Mouse (Mus musculus): ENCODE data around the gene Kdelc2. TPM values are rescaled to one million over a fixed set of nuclear protein-coding genes. Genes with fewer than 3 reads are reported as not detected.

Kdelc2 gene
- polyA plus RNA-seq, 1 experiment: 2.3 TPM

DNA sequence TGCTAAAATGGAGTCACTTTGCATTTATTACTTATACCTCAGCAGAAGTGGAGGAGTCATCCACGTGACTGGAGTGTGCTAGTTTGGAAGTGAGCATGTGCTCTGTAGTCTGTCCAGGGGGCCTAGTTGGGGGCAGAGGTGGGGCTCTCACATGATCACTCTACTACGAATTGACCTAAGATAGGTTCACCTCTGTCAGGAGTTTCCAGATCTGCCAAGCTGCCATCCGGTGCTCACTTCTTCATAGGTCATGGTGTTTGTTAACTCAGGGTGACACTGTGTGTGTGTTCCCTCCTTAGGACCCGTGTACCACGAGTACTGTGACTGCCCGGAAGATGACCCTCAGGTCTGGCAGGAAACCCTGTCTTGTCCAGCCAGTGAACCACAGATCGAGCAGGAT, 6.3 kb downstream of the Kdelc2 start:
- Histone ChIP-seq H3K27ac (ENCODE audit: control insufficient read depth, insufficient read depth, low read depth, low read length, poor library complexity) (no peak overlapping the region), H3K4me3 (replicated peaks; ENCODE audit: control insufficient read depth, low read depth, low read length) (no peak overlapping the region), H3K4me1 (ENCODE audit: control insufficient read depth, insufficient read depth, low read length) (no peaks in the 10 kb centered on the region; the same call in none of the 2 replicates)
- TF ChIP-seq POLR2A (IDR thresholded peaks at IDR 0.05; ENCODE audit: borderline replicate concordance, control insufficient read depth, low read depth, low read length) (no peak), CTCF (IDR thresholded peaks at IDR 0.05; ENCODE audit: control insufficient read depth, insufficient read depth, low read length) (no peak)
- 47% methylated on average over 7 of the region's 7 CpGs for WGBS

- TF ChIP-seq CTCF (IDR thresholded peaks at IDR 0.05; ENCODE audit: control insufficient read depth, insufficient read depth, low read length): no peak
- TF ChIP-seq POLR2A (IDR thresholded peaks at IDR 0.05; ENCODE audit: borderline replicate concordance, control insufficient read depth, low read depth, low read length): no peak
- no peaks in the 10 kb centered on the region; the same call in 1 of the 2 replicates for H3K4me1 ChIP-seq (ENCODE audit: control insufficient read depth, insufficient read depth, low read length)
- 44% methylated on average over 13 of the region's 13 CpGs for WGBS
- no peak overlapping the region for H3K4me3 ChIP-seq (replicated peaks; ENCODE audit: control insufficient read depth, low read depth, low read length)
- no peak overlapping the region for H3K27ac ChIP-seq (ENCODE audit: control insufficient read depth, insufficient read depth, low read depth, low read length, poor library complexity)
Observed at GRCm38 (mm10) chr9:53397685-53398387, 14.0 kb downstream of the Kdelc2 start.

DNA sequence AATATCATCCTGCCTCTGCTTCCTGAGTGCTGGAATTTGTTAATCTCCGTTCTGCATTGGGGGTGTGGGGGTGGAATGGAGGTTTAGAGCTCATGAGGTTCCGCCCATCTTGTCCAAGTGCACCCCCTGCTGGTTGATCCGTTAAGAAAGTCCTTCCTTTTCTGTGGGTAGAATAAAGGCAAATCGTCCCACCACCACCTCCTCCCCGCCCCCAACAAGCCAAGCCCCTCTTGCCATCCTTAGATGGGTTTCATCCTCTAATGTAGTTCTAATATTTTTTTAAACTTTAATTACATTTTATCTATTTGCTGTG, 14.5 kb downstream of the Kdelc2 start:
- Histone ChIP-seq H3K4me1 (ENCODE audit: control insufficient read depth, insufficient read depth, low read length) (no peaks in the 10 kb centered on the region; the same call in 1 of the 2 replicates), H3K4me3 (replicated peaks; ENCODE audit: control insufficient read depth, low read depth, low read length) (no peak overlapping the region), H3K27ac (ENCODE audit: control insufficient read depth, insufficient read depth, low read depth, low read length, poor library complexity) (no peak overlapping the region)
- 2% methylated on average over 5 of the region's 5 CpGs for WGBS
- TF ChIP-seq CTCF (IDR thresholded peaks at IDR 0.05; ENCODE audit: control insufficient read depth, insufficient read depth, low read length) (peak; percentile 75), POLR2A (IDR thresholded peaks at IDR 0.05; ENCODE audit: borderline replicate concordance, control insufficient read depth, low read depth, low read length) (no peak)

DNA sequence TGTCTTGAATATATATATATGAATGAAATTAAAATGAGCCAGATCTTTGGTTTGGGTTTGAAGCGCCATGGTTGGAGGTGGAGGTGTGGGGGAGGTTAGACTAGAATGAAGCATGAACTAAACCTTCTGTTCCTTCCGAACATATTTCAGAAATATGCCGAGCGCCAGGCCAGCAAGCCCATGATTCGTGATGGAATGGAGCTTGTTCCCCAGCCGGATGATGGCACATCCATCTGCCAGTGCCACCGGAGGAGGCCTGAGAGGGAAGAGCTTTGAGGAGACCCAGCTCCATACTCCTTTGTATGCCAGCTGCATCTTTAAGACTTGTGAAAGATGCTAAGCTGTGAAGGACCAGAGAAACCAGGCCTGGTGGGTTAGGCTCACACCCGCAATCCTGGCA, 15.7 kb downstream of the Kdelc2 start:
- 89% methylated on average over 8 of the region's 8 CpGs for WGBS
- H3K27ac ChIP-seq (ENCODE audit: control insufficient read depth, insufficient read depth, low read depth, low read length, poor library complexity): no peak overlapping the region
- no peaks in the 10 kb centered on the region; the same call in 1 of the 2 replicates for H3K4me1 ChIP-seq (ENCODE audit: control insufficient read depth, insufficient read depth, low read length)
- no peak for TF ChIP-seq CTCF (IDR thresholded peaks at IDR 0.05; ENCODE audit: control insufficient read depth, insufficient read depth, low read length)
- TF ChIP-seq POLR2A (IDR thresholded peaks at IDR 0.05; ENCODE audit: borderline replicate concordance, control insufficient read depth, low read depth, low read length): no peak
- no peak overlapping the region for H3K4me3 ChIP-seq (replicated peaks; ENCODE audit: control insufficient read depth, low read depth, low read length)

DNA sequence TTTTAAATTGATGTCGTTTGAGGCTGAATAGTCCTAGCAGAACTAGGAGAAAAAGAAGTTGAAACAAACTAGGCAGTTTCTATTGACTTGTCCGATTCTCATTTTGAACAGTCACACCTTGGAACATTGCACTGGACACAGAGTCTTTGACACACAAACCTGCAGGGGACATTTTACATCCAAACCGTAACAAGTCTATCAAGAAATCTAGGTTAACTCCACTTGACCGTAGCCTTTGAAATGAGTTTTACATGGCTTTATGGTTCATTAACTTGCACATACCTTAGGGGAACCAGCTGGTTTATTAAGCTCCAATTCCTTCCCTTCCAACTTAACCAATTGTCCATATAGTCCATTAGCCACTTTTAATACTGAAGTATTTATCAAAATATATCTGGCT, 16.9 kb downstream of the Kdelc2 start:
- Histone ChIP-seq H3K27ac (ENCODE audit: control insufficient read depth, insufficient read depth, low read depth, low read length, poor library complexity) (no peak overlapping the region), H3K4me3 (replicated peaks; ENCODE audit: control insufficient read depth, low read depth, low read length) (no peak overlapping the region), H3K4me1 (ENCODE audit: control insufficient read depth, insufficient read depth, low read length) (no peaks in the 10 kb centered on the region; the same call in 1 of the 2 replicates)
- no peak for TF ChIP-seq CTCF (IDR thresholded peaks at IDR 0.05; ENCODE audit: control insufficient read depth, insufficient read depth, low read length)
- TF ChIP-seq POLR2A (IDR thresholded peaks at IDR 0.05; ENCODE audit: borderline replicate concordance, control insufficient read depth, low read depth, low read length): no peak
- 89% methylated on average over 4 of the region's 4 CpGs for WGBS

GRCm38 (mm10) chr9:53401146-53401545, 17.3 kb downstream of the Kdelc2 start:
- Histone ChIP-seq H3K4me3 (replicated peaks; ENCODE audit: control insufficient read depth, low read depth, low read length) (no peak overlapping the region), H3K27ac (ENCODE audit: control insufficient read depth, insufficient read depth, low read depth, low read length, poor library complexity) (no peak overlapping the region), H3K4me1 (ENCODE audit: control insufficient read depth, insufficient read depth, low read length) (no peaks in the 10 kb centered on the region; the same call in 1 of the 2 replicates)
- 88% methylated on average over 8 of the region's 8 CpGs for WGBS
- no peak for TF ChIP-seq POLR2A (IDR thresholded peaks at IDR 0.05; ENCODE audit: borderline replicate concordance, control insufficient read depth, low read depth, low read length)
- no peak for TF ChIP-seq CTCF (IDR thresholded peaks at IDR 0.05; ENCODE audit: control insufficient read depth, insufficient read depth, low read length)

DNA sequence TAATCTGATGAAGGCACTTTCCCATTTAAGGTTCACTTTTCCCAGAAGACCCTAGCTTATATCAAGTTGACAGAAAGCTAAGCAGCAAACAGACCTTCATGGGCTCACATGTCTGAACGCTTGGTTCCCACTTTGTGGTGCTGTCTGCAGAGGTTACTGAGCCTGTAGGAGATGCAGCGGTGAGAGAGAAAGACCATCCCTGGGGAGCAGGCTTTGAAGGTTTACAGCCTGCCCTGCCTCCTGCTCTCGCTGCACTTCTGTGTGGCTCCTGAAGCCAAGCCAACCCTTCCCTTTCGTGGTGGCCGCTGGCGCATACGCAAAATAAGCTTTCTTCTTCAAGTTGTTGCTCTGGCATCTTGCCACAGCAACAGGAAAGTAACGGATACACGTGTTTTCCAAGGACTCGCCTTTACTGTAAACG, 18.5 kb downstream of the Kdelc2 start, which contains the start of gene 4930550C14Rik:
Gene 4930550C14Rik, plus strand, starts transcription at position 35 of the 421 bp plus-strand sequence.
- TF ChIP-seq POLR2A (IDR thresholded peaks at IDR 0.05; ENCODE audit: borderline replicate concordance, control insufficient read depth, low read depth, low read length) (no peak), CTCF (IDR thresholded peaks at IDR 0.05; ENCODE audit: control insufficient read depth, insufficient read depth, low read length) (no peak)
- WGBS: 22% methylated on average over 11 of the region's 11 CpGs
- no peaks in the 10 kb centered on the region; the same call in 1 of the 2 replicates for H3K4me1 ChIP-seq (ENCODE audit: control insufficient read depth, insufficient read depth, low read length)
- H3K27ac ChIP-seq (ENCODE audit: control insufficient read depth, insufficient read depth, low read depth, low read length, poor library complexity): no peak within 1 kb of the TSS
- H3K4me3 ChIP-seq (replicated peaks; ENCODE audit: control insufficient read depth, low read depth, low read length): no peak within 1 kb of the TSS

DNA sequence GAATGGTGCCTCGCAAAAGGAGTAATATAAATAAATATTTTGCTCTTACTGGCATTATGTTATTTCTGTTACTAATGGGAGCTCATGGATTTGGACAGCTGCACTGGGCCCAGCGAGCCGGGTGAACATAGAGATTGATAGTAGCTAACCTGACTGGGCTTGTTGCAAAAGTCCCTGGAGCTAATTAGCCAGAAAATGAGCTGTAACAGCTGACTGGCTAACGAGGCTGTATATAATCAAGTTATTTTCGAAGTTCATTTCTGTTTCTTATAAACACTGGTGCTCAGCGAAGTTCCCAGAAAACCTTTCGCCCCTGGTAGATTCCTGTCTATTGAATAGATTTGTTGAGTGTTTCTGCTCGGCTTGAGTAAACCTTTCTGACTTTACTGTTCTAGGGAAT, 19.2 kb downstream of the Kdelc2 start:
- no peak for TF ChIP-seq CTCF (IDR thresholded peaks at IDR 0.05; ENCODE audit: control insufficient read depth, insufficient read depth, low read length)
- TF ChIP-seq POLR2A (IDR thresholded peaks at IDR 0.05; ENCODE audit: borderline replicate concordance, control insufficient read depth, low read depth, low read length): no peak
- WGBS: 76% methylated on average over 8 of the region's 8 CpGs
- Histone ChIP-seq H3K27ac (ENCODE audit: control insufficient read depth, insufficient read depth, low read depth, low read length, poor library complexity) (no peak overlapping the region), H3K4me3 (replicated peaks; ENCODE audit: control insufficient read depth, low read depth, low read length) (no peak overlapping the region), H3K4me1 (ENCODE audit: control insufficient read depth, insufficient read depth, low read length) (no peaks in the 10 kb centered on the region; the same call in 1 of the 2 replicates)
